ENCODE assay signal across 25 mouse cellular contexts in genomic region chr7:16036972-16037371, GRCm38 (mm10). TPM values are rescaled to one million over a fixed set of nuclear protein-coding genes. Genes with fewer than 3 reads are reported as not detected.
"Had no signal": no experiment of that assay in that cellular context is flagged by ENCODE, and none has a peak within 500 bp of the region (broad histone marks: within the 10 kb centered on the region; RNA-seq: fewer than 3 reads in every experiment).

No protein-coding gene starts in this region.

- DNase-seq: kidney, adult 2 months; kidney, postnatal 25 days; layer of hippocampus, postnatal 36 days; liver, embryonic 13.5 days; lung, adult 2 months; lung, postnatal 14 days; lung, postnatal 4 days; right cerebral cortex, adult 18-20 months; right cerebral cortex, postnatal 14 days; right cerebral cortex, postnatal 4 days; spleen, adult 18-20 months; thymus, adult 2 months; thymus, postnatal 14 days; thymus, postnatal 4 days had no signal

- H3K9me3 ChIP-seq: intestine, embryonic 15.5 days; liver, embryonic 13.5 days; midbrain, embryonic 15.5 days; stomach, embryonic 15.5 days had no signal

- H3K4me1 ChIP-seq: midbrain, embryonic 10.5 days; midbrain, embryonic 15.5 days had no signal

- H3K36me3 ChIP-seq: intestine, embryonic 15.5 days; liver, embryonic 13.5 days; midbrain, embryonic 15.5 days; stomach, embryonic 15.5 days had no signal

- H3K4me3 ChIP-seq: intestine, embryonic 15.5 days; layer of hippocampus, adult 2 months; left cerebral cortex, adult 2 months; liver, embryonic 13.5 days; midbrain, embryonic 10.5 days; midbrain, embryonic 15.5 days; stomach, embryonic 15.5 days had no signal

- ATAC-seq: intestine, embryonic 15.5 days; midbrain, embryonic 15.5 days had no signal

- H3K27me3 ChIP-seq: intestine, embryonic 15.5 days; liver, embryonic 13.5 days; midbrain, embryonic 15.5 days; stomach, embryonic 15.5 days had no signal

- H3K27ac ChIP-seq: intestine, embryonic 15.5 days; kidney, postnatal 0 days; layer of hippocampus, adult 2 months; left cerebral cortex, adult 2 months; liver, embryonic 13.5 days; midbrain, embryonic 10.5 days; midbrain, embryonic 15.5 days; stomach, embryonic 15.5 days had no signal

RNA-seq across cellular contexts. Expression of gene Zfp541, which starts 24.6 kb away (rescaled TPM):
- total RNA-seq: liver, adult 2 months had no signal
- polyA plus RNA-seq: kidney, adult 2 months; large intestine, adult 2 months; limb, embryonic 11.5 days; liver, embryonic 13.5 days; liver, embryonic 16.5 days; midbrain, embryonic 10.5 days had no signal
